Mouse (Mus musculus) kidney, postnatal 25 days (tissue): Measurements from ENCODE around the gene Olfr1232.

Experiments
- DNase-seq, 2 experiments: peaks; one replicate each; pipeline ENCODE4 v3.0.0; 2021; ENCODE audit warnings: mixed read lengths in 2 of 2

The Olfr1232 gene

DNA sequence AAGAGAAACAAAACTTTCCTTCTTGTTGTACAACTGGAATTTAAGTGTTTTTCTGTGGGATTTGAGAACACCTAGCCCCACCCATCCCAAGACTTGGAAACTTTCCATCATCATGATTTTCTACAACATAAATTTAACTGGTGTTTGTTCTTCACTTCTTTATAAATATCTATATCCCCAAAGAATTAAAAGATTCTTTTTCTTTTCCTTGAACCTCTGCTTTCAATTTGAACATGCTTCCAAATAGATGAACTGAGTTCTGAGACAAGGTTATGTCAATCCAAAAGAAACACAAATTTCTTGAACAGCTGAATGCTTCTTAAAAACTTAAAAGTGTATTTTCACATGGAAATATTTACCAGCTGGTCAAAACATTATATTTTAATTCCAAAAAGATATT, at the start of gene Olfr1232:
Olfr1232 (minus strand) TSS at position 101 of the 400 bp plus-strand sequence.
- DNase-seq, result no peak

DNA sequence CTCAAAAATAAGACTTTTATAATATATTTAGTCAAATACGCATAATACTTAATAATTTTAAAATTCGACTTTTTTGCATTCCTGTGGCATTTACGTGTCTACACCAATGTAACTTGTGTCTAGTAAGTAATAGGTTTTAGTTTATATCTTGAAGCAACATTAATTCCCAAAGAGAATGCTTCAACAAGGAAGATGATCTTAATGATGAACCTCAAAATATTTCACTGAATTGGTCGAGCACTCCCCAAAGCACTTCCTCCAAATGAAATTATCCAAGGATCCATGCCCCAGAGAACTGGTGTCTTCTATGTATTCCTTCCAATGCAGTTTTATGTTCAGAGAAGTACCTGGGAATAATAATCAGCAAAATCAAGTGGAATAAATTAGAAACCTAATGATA, 35.3 kb upstream of the Olfr1232 start, which contains the start of gene Olfr1234:
Olfr1234 (minus strand) TSS at position 101 of the 400 bp plus-strand sequence.
- DNase-seq, result no peak

DNA sequence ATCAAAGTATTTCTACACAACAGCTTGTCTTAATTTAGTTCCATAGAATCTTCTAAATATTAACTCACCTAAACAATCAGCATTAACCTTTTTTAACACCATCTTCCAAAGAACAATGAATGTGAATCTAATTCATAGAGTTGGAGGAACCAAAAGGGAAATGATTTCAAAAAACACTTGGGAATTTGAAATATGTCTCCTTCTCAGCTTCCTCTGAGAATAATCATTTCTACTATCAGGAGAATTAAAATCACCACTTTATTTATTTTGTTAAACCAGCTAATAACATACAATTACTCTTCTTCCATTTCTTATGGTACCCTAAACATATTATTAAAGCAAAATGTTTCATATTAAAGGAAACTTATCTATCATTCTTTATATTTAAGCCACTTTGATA, 12.8 kb upstream of the Olfr1232 start, which contains the start of gene Olfr1233:
Olfr1233 (minus strand) TSS at position 101 of the 400 bp plus-strand sequence.
- DNase-seq, result no peak

DNA sequence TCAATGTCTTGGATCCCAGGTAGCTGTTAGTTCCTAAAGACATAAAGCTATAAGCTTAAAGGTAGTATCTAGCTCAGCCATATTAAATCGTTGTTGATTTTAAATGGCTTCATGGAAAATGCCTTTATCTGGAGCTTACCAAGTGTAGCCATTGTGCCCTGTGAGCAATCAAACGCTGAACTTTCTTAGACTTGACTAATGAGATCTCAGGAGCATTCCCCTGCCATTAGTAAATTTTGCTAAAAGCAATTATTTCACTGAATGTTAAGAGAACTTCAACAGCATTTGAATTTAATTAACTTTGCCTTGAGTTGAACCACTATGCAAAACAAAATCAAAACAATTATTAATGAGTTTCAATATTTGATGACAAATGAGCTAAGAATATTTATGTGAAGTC, 22.5 kb downstream of the Olfr1232 start, which contains the start of gene Olfr1231:
Olfr1231 (minus strand) TSS at position 101 of the 400 bp plus-strand sequence.
- no peak for DNase-seq

DNA sequence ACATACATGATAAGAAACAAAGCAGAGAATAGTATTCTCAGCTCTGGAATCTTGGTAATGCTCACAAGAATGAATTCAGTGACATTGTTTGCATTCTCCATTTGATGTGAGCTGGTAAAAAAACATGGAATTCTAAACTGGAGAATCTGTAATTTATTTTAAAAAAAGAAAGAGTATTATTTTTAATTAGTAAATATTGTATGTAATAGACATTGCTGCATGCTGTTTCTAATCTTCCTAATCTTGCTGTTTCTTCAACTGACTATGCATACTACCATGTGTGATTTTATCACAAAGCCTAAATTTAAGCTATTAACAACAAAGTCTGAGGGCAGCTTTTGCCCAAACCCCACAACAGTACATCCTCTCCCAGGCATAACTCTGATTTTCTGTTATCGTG, 32.3 kb downstream of the Olfr1232 start, which contains the start of gene Olfr1230:
Olfr1230 (minus strand) TSS at position 101 of the 400 bp plus-strand sequence.
- DNase-seq, result no peak

DNA sequence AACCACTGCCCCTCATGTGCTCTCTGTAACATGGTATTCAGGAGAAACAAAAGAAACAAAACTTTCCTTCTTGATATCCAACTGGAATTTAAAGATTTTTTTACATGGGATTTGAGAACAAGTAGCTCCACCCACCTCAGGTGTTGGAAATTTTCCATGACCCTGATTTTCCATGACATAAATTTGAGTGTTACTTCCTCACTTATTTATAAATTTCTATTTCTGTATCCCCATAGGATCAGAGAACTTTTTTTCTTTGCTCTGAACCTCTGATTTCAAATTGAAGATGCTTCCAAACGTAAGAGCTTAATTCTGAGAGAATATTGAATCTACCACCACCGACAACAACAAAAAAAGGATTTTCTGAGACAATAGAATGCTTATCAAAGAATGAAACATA, 41.6 kb downstream of the Olfr1232 start, which contains the start of gene Olfr1229:
Olfr1229 (minus strand) TSS at position 101 of the 400 bp plus-strand sequence.
- DNase-seq, result no peak
